Mouse (Mus musculus) cerebellum, adult 9-10 months (tissue): Measurements from ENCODE around the gene Pemt.

Source experiments
- DNase-seq: peaks from one replicate; pipeline ENCODE4 v3.0.0; 2022

Gene Pemt

GRCm38 (mm10) chr11:60048841-60049240 is 2.6 kb upstream of the Pemt start:
- no peak for DNase-seq

- DNase-seq, result no peak
These were observed 622 bp downstream of the Pemt start for GRCm38 (mm10) chr11:60045676-60046057.

- DNase-seq, result no peak
These were observed 1.5 kb downstream of the Pemt start for GRCm38 (mm10) chr11:60044777-60045176.

- no peak for DNase-seq
These were observed 4.0 kb downstream of the Pemt start for GRCm38 (mm10) chr11:60042277-60042676.

- DNase-seq, result no peak
These were observed 9.6 kb downstream of the Pemt start for GRCm38 (mm10) chr11:60036537-60037220.

GRCm38 (mm10) chr11:60034911-60035400 is 11.3 kb downstream of the Pemt start:
- DNase-seq, result no peak

- DNase-seq, result peak; percentile 69
These were observed 12.0 kb downstream of the Pemt start for GRCm38 (mm10) chr11:60034293-60034692.

- no peak for DNase-seq
These were observed 13.5 kb downstream of the Pemt start for GRCm38 (mm10) chr11:60032586-60033430.

- DNase-seq, result no peak
These were observed 15.4 kb downstream of the Pemt start for GRCm38 (mm10) chr11:60030747-60031331.

GRCm38 (mm10) chr11:60029976-60030375 is 16.3 kb downstream of the Pemt start:
- DNase-seq, result no peak

GRCm38 (mm10) chr11:60027913-60028875 is 18.1 kb downstream of the Pemt start:
- DNase-seq, result peak; percentile 86

GRCm38 (mm10) chr11:60027272-60027671 is 19.0 kb downstream of the Pemt start:
- DNase-seq, result peak; percentile 90

- no peak for DNase-seq
These were observed 20.1 kb downstream of the Pemt start for GRCm38 (mm10) chr11:60026166-60026565.

- DNase-seq, result no peak
These were observed 25.1 kb downstream of the Pemt start for GRCm38 (mm10) chr11:60021201-60021600.

GRCm38 (mm10) chr11:60016726-60017125 is 29.6 kb downstream of the Pemt start:
- no peak for DNase-seq

GRCm38 (mm10) chr11:60011516-60011915 is 34.8 kb downstream of the Pemt start:
- no peak for DNase-seq

GRCm38 (mm10) chr11:60009451-60009850 is 36.8 kb downstream of the Pemt start:
- DNase-seq, result no peak

- no peak for DNase-seq
These were observed 40.4 kb downstream of the Pemt start for GRCm38 (mm10) chr11:60005866-60006265.

- no peak for DNase-seq
These were observed 41.6 kb downstream of the Pemt start for GRCm38 (mm10) chr11:60004716-60005115.

GRCm38 (mm10) chr11:60003811-60004210 is 42.5 kb downstream of the Pemt start:
- DNase-seq, result no peak

- DNase-seq, result no peak
These were observed 44.9 kb downstream of the Pemt start for GRCm38 (mm10) chr11:60001231-60001980.

GRCm38 (mm10) chr11:59994318-59994717 is 52.0 kb downstream of the Pemt start:
- no peak for DNase-seq
